Mouse (Mus musculus) olfactory bulb, adult 2 months (tissue): ENCODE measurements around the gene Wdr20.
"Not testable (repeated sequence)": the region's sequence is repeated elsewhere in the genome, so short reads cannot be mapped to it uniquely, and the experiment has no call there.

Source experiments
- CTCF ChIP-seq: fragments of 200-500 bp; IDR thresholded peaks from 2 replicates; pipeline ENCODE4 v1.5.1; 2012; ENCODE audit warnings: low read depth, mild to moderate bottlenecking, low read length, moderate library complexity; ENCODE audit not compliant: insufficient read depth
- POLR2A ChIP-seq: fragments of 200-500 bp; IDR thresholded peaks from 2 replicates; pipeline ENCODE4 v1.6.1; 2012; ENCODE audit warnings: mild to moderate bottlenecking, low read depth, low read length, moderate library complexity; ENCODE audit not compliant: insufficient read depth

DNA sequence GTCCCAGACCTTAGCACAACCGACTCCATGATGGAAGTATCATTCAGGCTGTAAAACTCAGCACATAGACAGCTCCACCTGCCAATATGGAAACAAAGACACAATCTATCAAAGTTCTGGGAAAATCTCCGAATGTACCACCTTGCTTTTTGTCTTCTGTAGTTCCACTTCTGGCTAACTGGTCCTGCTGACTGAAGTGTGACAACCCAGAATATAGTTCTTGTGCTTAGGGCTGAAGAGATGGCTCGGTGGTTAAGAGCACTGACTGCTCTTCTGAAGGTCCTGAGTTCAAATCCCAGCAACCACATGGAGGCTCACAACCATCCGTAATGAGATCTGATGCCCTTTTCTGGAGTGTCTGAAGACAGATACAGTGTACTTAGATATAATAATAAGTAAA is 32.3 kb upstream of the Wdr20 start:
- TF ChIP-seq CTCF, POLR2A: not testable (repeated sequence)
